Mouse (Mus musculus) limb, embryonic 11.5 days (tissue): ENCODE data around the gene Gnaz. TPM values are rescaled to one million over a fixed set of nuclear protein-coding genes. Genes with fewer than 3 reads are reported as not detected.
A peak's percentile ranks its signal among the peaks of the same experiment; 100 is the strongest.
"Not testable (repeated sequence)": the region's sequence is repeated elsewhere in the genome, so short reads cannot be mapped to it uniquely, and the experiment has no call there.

Experiments
- ATAC-seq: fragments of 200-750 bp; cut with Nextera tagmentation; 2 replicates; pipeline ENCODE4 v1.8.0; 2017; ENCODE audit warnings: low read depth; ENCODE audit not compliant: insufficient number of reproducible peaks, low FRiP score, low TSS enrichment
- DNase-seq: peaks from one replicate; pipeline ENCODE4 v3.0.0-alpha.2; 2015; ENCODE audit warnings: low spot score
- H3K27ac ChIP-seq: fragments of 300-500 bp; sonication (generic); replicated peaks from 2 replicates; pipeline ENCODE4 v1.5.1; 2014; ENCODE audit warnings: low read depth, mild to moderate bottlenecking, low read length
- H3K27me3 ChIP-seq: fragments of 300-500 bp; sonication (generic); 2 replicates; pipeline ENCODE4 v1.6.1; 2014; ENCODE audit warnings: mild to moderate bottlenecking, low read length, mixed read lengths; ENCODE audit not compliant: control insufficient read depth, insufficient read depth
- H3K36me3 ChIP-seq: fragments of 300-500 bp; sonication (generic); 2 replicates; pipeline ENCODE4 v1.6.1; 2014; ENCODE audit warnings: mild to moderate bottlenecking, low read length, moderate library complexity, mixed read lengths; ENCODE audit not compliant: control insufficient read depth, insufficient read depth
- H3K4me1 ChIP-seq: fragments of 300-500 bp; sonication (generic); 2 replicates; pipeline ENCODE4 v1.6.1; 2014; ENCODE audit warnings: low read length, mixed read lengths; ENCODE audit not compliant: control insufficient read depth, insufficient read depth
- H3K4me2 ChIP-seq: fragments of 300-500 bp; sonication (generic); 2 replicates; pipeline ENCODE4 v1.6.1; 2014; ENCODE audit warnings: low read depth, mild to moderate bottlenecking, moderate library complexity; ENCODE audit not compliant: severe bottlenecking
- H3K4me3 ChIP-seq: fragments of 300-500 bp; sonication (generic); 2 replicates; pipeline ENCODE4 v1.5.1; 2014; ENCODE audit warnings: low read depth, low read length
- H3K9ac ChIP-seq: fragments of 300-500 bp; sonication (generic); 2 replicates; pipeline ENCODE4 v1.6.1; 2014; ENCODE audit warnings: mild to moderate bottlenecking, low read length
- H3K9me3 ChIP-seq: fragments of 300-500 bp; sonication (generic); 2 replicates; pipeline ENCODE4 v1.6.1; 2016; ENCODE audit warnings: low read length; ENCODE audit not compliant: control insufficient read depth
- WGBS: fragments of 180-500 bp; shearing (Covaris S2); extraction: QIAGEN DNeasy Blood & Tissue Kit; methylation state at CpG from one replicate; pipeline ENCODE4 v1.1.7; 2014; 5-methylcytosine and 5-hydroxymethylcytosine counted together
- polyA plus RNA-seq: library from polyadenylated mRNA; unstranded; fragments of >200 nt; fragmentation: Nextera tagmentation; extraction: Ambion mirVana; gene quantifications from 2 replicates; pipeline ENCODE4 v1.2.1, GENCODE M21; 2014

Gnaz gene
- polyA plus RNA-seq, 1 experiment from 2014 or later, result 3.1 TPM

- no peaks in the 10 kb centered on the region for H3K36me3 ChIP-seq
- H3K4me2 ChIP-seq, result peak within 1 kb of the TSS; percentile 71
- peak; percentile 98 for DNase-seq
- peak; percentile 98 for ATAC-seq
- peaks cover 6% of the 10 kb centered on the region for H3K4me1 ChIP-seq
- peak within 1 kb of the TSS; percentile 60 for H3K9ac ChIP-seq
- H3K27ac ChIP-seq, result peak within 1 kb of the TSS; percentile 23; the same call in 1 of the 2 replicates
- under 1% methylated on average over 35 of the region's 36 CpGs for WGBS
- H3K4me3 ChIP-seq, result peak within 1 kb of the TSS; percentile 33
- H3K9me3 ChIP-seq, result no peaks in the 10 kb centered on the region
- no peaks in the 10 kb centered on the region for H3K27me3 ChIP-seq
Measured at GRCm38 (mm10) chr10:75036883-75037379, 70.0 kb downstream of the Gnaz start, which contains the start of gene Rab36. TSS of gene Rab36 (plus strand) at chr10:75037058.

- not testable (repeated sequence) for H3K27ac ChIP-seq, DNase-seq, H3K9me3 ChIP-seq, H3K4me1 ChIP-seq, H3K4me3 ChIP-seq, H3K9ac ChIP-seq, H3K4me2 ChIP-seq, ATAC-seq, H3K27me3 ChIP-seq, H3K36me3 ChIP-seq
- WGBS, result 11% methylated on average over 1 of the region's 1 CpGs
Measured at GRCm38 (mm10) chr10:75042060-75042459, 75.1 kb downstream of the Gnaz start.

GRCm38 (mm10) chr10:75044459-75044858 lies 77.5 kb downstream of the Gnaz start:
- H3K27ac ChIP-seq, result no peak overlapping the region
- H3K36me3 ChIP-seq, result no peaks in the 10 kb centered on the region
- no peak overlapping the region for H3K4me3 ChIP-seq
- H3K9ac ChIP-seq, result no peak overlapping the region
- H3K27me3 ChIP-seq, result no peaks in the 10 kb centered on the region
- H3K9me3 ChIP-seq, result no peaks in the 10 kb centered on the region
- WGBS, result 34% methylated on average over 7 of the region's 7 CpGs
- ATAC-seq (no peak), DNase-seq (no peak)
- no peaks in the 10 kb centered on the region for H3K4me1 ChIP-seq
- H3K4me2 ChIP-seq, result no peak overlapping the region

GRCm38 (mm10) chr10:75045831-75046230 lies 78.9 kb downstream of the Gnaz start:
- no peaks in the 10 kb centered on the region for H3K36me3 ChIP-seq
- no peak for DNase-seq
- no peak overlapping the region for H3K4me3 ChIP-seq
- H3K27me3 ChIP-seq, result no peaks in the 10 kb centered on the region
- no peak overlapping the region for H3K9ac ChIP-seq
- ATAC-seq, result no peak
- no peaks in the 10 kb centered on the region for H3K9me3 ChIP-seq
- H3K4me2 ChIP-seq, result no peak overlapping the region
- WGBS, result 93% methylated on average over 15 of the region's 15 CpGs
- H3K27ac ChIP-seq, result no peak overlapping the region
- no peaks in the 10 kb centered on the region for H3K4me1 ChIP-seq

- DNase-seq, result no peak
- H3K4me2 ChIP-seq, result no peak overlapping the region
- H3K4me3 ChIP-seq, result no peak overlapping the region
- H3K4me1 ChIP-seq, result no peaks in the 10 kb centered on the region
- H3K9me3 ChIP-seq, result no peaks in the 10 kb centered on the region
- no peaks in the 10 kb centered on the region for H3K36me3 ChIP-seq
- WGBS, result 90% methylated on average over 7 of the region's 7 CpGs
- no peak overlapping the region for H3K9ac ChIP-seq
- ATAC-seq, result no peak
- no peak overlapping the region for H3K27ac ChIP-seq
- H3K27me3 ChIP-seq, result no peaks in the 10 kb centered on the region
Measured at GRCm38 (mm10) chr10:75048711-75049110, 81.7 kb downstream of the Gnaz start.

- Histone ChIP-seq H3K4me2 (no peak overlapping the region), H3K36me3 (no peaks in the 10 kb centered on the region), H3K4me1 (no peaks in the 10 kb centered on the region), H3K27ac (no peak overlapping the region), H3K27me3 (no peaks in the 10 kb centered on the region), H3K9me3 (no peaks in the 10 kb centered on the region), H3K9ac (no peak overlapping the region), H3K4me3 (no peak overlapping the region)
- WGBS, result 96% methylated on average over 21 of the region's 21 CpGs
- DNase-seq (no peak), ATAC-seq (no peak)
Measured at GRCm38 (mm10) chr10:75051364-75052074, 84.5 kb downstream of the Gnaz start.

- ATAC-seq (no peak), DNase-seq (no peak)
- Histone ChIP-seq H3K4me3 (no peak overlapping the region), H3K27ac (no peak overlapping the region), H3K9me3 (no peaks in the 10 kb centered on the region), H3K4me2 (no peak overlapping the region), H3K9ac (no peak overlapping the region), H3K4me1 (no peaks in the 10 kb centered on the region), H3K27me3 (no peaks in the 10 kb centered on the region), H3K36me3 (no peaks in the 10 kb centered on the region)
- WGBS, result 80% methylated on average over 8 of the region's 8 CpGs
Measured at GRCm38 (mm10) chr10:75052902-75053301, 85.9 kb downstream of the Gnaz start.

- DNase-seq (no peak), ATAC-seq (no peak)
- Histone ChIP-seq H3K27me3 (no peaks in the 10 kb centered on the region), H3K36me3 (no peaks in the 10 kb centered on the region), H3K4me3 (no peak overlapping the region), H3K9ac (no peak overlapping the region), H3K9me3 (no peaks in the 10 kb centered on the region), H3K27ac (no peak overlapping the region), H3K4me1 (no peaks in the 10 kb centered on the region), H3K4me2 (no peak overlapping the region)
- WGBS, result 88% methylated on average over 4 of the region's 4 CpGs
Measured at GRCm38 (mm10) chr10:75053655-75054054, 86.7 kb downstream of the Gnaz start.
